Mouse (Mus musculus) hindbrain, embryonic 13.5 days (tissue): ENCODE measurements at regions not wholly inside any gene's neighbourhood (a gene's known extent, or its start where the extent isn't known, plus 50 kb on each side); places are given as distances from the start of the nearest gene placed in this dataset.

Source experiments
- ATAC-seq: fragments of 200-750 bp; cut with Nextera tagmentation; 2 replicates; pipeline ENCODE4 v1.8.0; 2017; ENCODE audit warnings: moderate TSS enrichment; ENCODE audit not compliant: low FRiP score
- H3K27ac ChIP-seq: fragments of 300-500 bp; sonication (generic); 2 replicates; pipeline ENCODE4 v1.5.1; 2015; ENCODE audit warnings: inconsistent platforms, mild to moderate bottlenecking, moderate library complexity
- H3K27me3 ChIP-seq: fragments of 300-500 bp; sonication (generic); 2 replicates; pipeline ENCODE4 v1.6.1; 2015; ENCODE audit warnings: mild to moderate bottlenecking, inconsistent platforms
- H3K36me3 ChIP-seq: fragments of 300-500 bp; sonication (generic); 2 replicates; pipeline ENCODE4 v1.6.1; 2015; ENCODE audit warnings: mild to moderate bottlenecking, inconsistent platforms
- H3K4me1 ChIP-seq: fragments of 300-500 bp; sonication (generic); replicated peaks from 2 replicates; pipeline ENCODE4 v1.6.1; 2015; ENCODE audit warnings: inconsistent platforms
- H3K4me2 ChIP-seq: fragments of 300-500 bp; sonication (generic); 2 replicates; pipeline ENCODE4 v1.6.1; 2015; ENCODE audit warnings: inconsistent platforms, mild to moderate bottlenecking, moderate library complexity
- H3K4me3 ChIP-seq: fragments of 300-500 bp; sonication (generic); 2 replicates; pipeline ENCODE4 v1.5.1; 2015; ENCODE audit warnings: mild to moderate bottlenecking, inconsistent platforms
- H3K9ac ChIP-seq: fragments of 300-500 bp; sonication (generic); 2 replicates; pipeline ENCODE4 v1.6.1; 2015; ENCODE audit warnings: mild to moderate bottlenecking, inconsistent platforms
- H3K9me3 ChIP-seq: fragments of 300-500 bp; sonication (generic); 2 replicates; pipeline ENCODE4 v1.6.1; 2016; ENCODE audit warnings: inconsistent platforms
- WGBS: fragments of 180-500 bp; shearing (Covaris S2); methylation state at CpG from one replicate; pipeline ENCODE4 v1.1.7; 2015; 5-methylcytosine and 5-hydroxymethylcytosine counted together

DNA sequence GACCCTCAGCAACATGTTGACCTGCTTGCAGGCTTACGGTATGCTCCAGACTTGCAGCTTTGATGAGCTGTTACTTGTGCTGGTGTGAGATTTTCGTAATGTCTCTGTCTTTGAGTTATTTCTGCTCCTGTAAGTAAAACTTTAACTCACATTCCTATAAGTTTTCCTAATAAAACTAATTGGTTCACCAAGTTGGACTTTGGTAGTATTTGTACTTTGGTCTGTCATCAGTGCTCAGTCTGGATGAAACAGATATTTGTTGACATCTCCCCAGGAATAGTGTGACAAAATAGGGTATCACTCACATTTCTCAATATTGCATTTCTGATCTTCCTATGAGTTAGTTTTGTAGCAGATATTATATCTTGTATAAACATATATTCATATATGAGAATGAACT, 313.3 kb downstream of the Zfp619 start:
- Histone ChIP-seq H3K27me3 (no peaks in the 10 kb centered on the region), H3K9me3 (no peaks in the 10 kb centered on the region), H3K4me2 (no peak overlapping the region), H3K4me1 (no peaks in the 10 kb centered on the region; the same call in 1 of the 2 replicates), H3K9ac (no peak overlapping the region), H3K4me3 (no peak overlapping the region), H3K36me3 (no peaks in the 10 kb centered on the region), H3K27ac (no peak overlapping the region)
- 85% methylated on average over 2 of the region's 2 CpGs for WGBS
- no peak for ATAC-seq

- ATAC-seq, result no peak
- Histone ChIP-seq H3K27me3 (no peaks in the 10 kb centered on the region), H3K9me3 (no peaks in the 10 kb centered on the region), H3K4me1 (no peaks in the 10 kb centered on the region), H3K4me2 (no peak overlapping the region), H3K9ac (no peak overlapping the region), H3K27ac (no peak overlapping the region), H3K36me3 (no peaks in the 10 kb centered on the region), H3K4me3 (no peak overlapping the region)
- WGBS, result 90% methylated on average over 3 of the region's 3 CpGs
Measured at GRCm38 (mm10) chr7:39841988-39842387, 324.4 kb downstream of the Zfp619 start.

GRCm38 (mm10) chr7:39847914-39848782, 330.6 kb downstream of the Zfp619 start:
- ATAC-seq, result peak; percentile 92
- Histone ChIP-seq H3K27me3 (no peaks in the 10 kb centered on the region), H3K4me1 (no peaks in the 10 kb centered on the region), H3K36me3 (no peaks in the 10 kb centered on the region), H3K4me2 (no peak overlapping the region), H3K27ac (no peak overlapping the region), H3K9ac (no peak overlapping the region), H3K9me3 (no peaks in the 10 kb centered on the region), H3K4me3 (no peak overlapping the region)
- WGBS, result 51% methylated on average over 7 of the region's 7 CpGs

GRCm38 (mm10) chr7:39857301-39857700, 339.7 kb downstream of the Zfp619 start:
- no peaks in the 10 kb centered on the region for H3K27me3 ChIP-seq
- no peak overlapping the region for H3K9ac ChIP-seq
- H3K27ac ChIP-seq, result no peak overlapping the region
- ATAC-seq, result no peak
- H3K36me3 ChIP-seq, result no peaks in the 10 kb centered on the region
- H3K9me3 ChIP-seq, result no peaks in the 10 kb centered on the region
- H3K4me3 ChIP-seq, result no peak overlapping the region
- H3K4me2 ChIP-seq, result no peak overlapping the region
- peaks cover 5% of the 10 kb centered on the region; the same call in 1 of the 2 replicates for H3K4me1 ChIP-seq
- 97% methylated on average over 2 of the region's 2 CpGs for WGBS

DNA sequence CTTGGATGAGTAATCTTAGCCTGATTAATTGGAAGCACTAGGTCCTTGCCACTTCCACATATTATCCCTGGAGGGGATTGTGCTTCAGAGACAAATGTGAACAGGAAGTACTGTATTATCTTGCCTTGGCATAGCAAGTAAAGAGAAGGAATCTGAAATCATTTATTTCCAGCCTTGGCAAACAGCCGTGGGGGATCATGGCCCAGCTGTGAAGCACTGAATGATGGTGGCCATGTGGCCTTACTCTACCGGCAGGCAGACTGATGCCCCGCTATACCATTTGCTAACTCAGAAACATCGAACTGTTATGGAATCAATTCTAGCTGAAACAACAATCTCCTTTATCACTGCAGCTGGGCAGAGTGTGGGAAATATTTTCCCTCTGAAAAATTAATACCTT, 345.3 kb downstream of the Zfp619 start:
- WGBS, result 61% methylated on average over 4 of the region's 4 CpGs
- Histone ChIP-seq H3K9me3 (no peaks in the 10 kb centered on the region), H3K27me3 (no peaks in the 10 kb centered on the region), H3K36me3 (no peaks in the 10 kb centered on the region), H3K9ac (no peak overlapping the region), H3K27ac (no peak overlapping the region), H3K4me2 (no peak overlapping the region), H3K4me3 (no peak overlapping the region), H3K4me1 (peaks cover 8% of the 10 kb centered on the region; the same call in 1 of the 2 replicates)
- ATAC-seq, result no peak

GRCm38 (mm10) chr7:39864130-39864529, 346.6 kb downstream of the Zfp619 start:
- H3K4me1 ChIP-seq, result peaks cover 10% of the 10 kb centered on the region; the same call in 1 of the 2 replicates
- no peak overlapping the region for H3K9ac ChIP-seq
- H3K4me2 ChIP-seq, result no peak overlapping the region
- H3K27me3 ChIP-seq, result no peaks in the 10 kb centered on the region
- no peaks in the 10 kb centered on the region for H3K36me3 ChIP-seq
- H3K4me3 ChIP-seq, result no peak overlapping the region
- WGBS, result 83% methylated on average over 3 of the region's 3 CpGs
- ATAC-seq, result no peak
- no peak overlapping the region for H3K27ac ChIP-seq
- H3K9me3 ChIP-seq, result no peaks in the 10 kb centered on the region

GRCm38 (mm10) chr7:39864781-39865180, 347.2 kb downstream of the Zfp619 start:
- 90% methylated on average over 3 of the region's 3 CpGs for WGBS
- Histone ChIP-seq H3K36me3 (no peaks in the 10 kb centered on the region), H3K9me3 (no peaks in the 10 kb centered on the region), H3K4me1 (peaks cover 10% of the 10 kb centered on the region; the same call in 1 of the 2 replicates), H3K27ac (no peak overlapping the region), H3K27me3 (no peaks in the 10 kb centered on the region), H3K4me3 (no peak overlapping the region), H3K4me2 (no peak overlapping the region), H3K9ac (no peak overlapping the region)
- no peak for ATAC-seq

GRCm38 (mm10) chr7:39866674-39867428, 349.3 kb downstream of the Zfp619 start:
- Histone ChIP-seq H3K4me1 (peaks cover 10% of the 10 kb centered on the region; the same call in 1 of the 2 replicates), H3K27ac (0 out of 2 replicates have a peak overlapping the region, but pooled peaks have one; percentile 13), H3K9me3 (no peaks in the 10 kb centered on the region), H3K36me3 (no peaks in the 10 kb centered on the region), H3K9ac (no peak overlapping the region), H3K4me3 (no peak overlapping the region), H3K27me3 (no peaks in the 10 kb centered on the region), H3K4me2 (no peak overlapping the region)
- no peak for ATAC-seq
- 66% methylated on average over 6 of the region's 6 CpGs for WGBS

DNA sequence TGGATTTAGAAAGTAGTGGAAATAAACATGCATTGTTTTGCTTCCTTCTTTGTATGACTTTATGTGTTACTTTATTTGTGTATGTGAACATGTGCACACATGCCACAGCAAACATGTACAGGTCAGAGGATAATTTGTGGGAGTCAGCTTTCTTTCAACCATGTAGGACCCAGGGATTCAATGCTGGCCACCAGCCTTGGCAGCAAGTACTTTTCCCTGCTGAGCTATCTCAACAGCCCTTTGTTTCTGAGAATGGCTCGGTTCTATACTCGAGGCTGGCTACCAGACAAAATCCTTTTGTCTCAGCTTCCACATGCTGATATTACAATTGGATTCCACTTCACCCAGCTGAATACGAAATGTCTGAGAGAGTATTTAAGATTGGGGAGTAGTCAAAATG, 349.9 kb downstream of the Zfp619 start:
- Histone ChIP-seq H3K27ac (0 out of 2 replicates have a peak overlapping the region, but pooled peaks have one; percentile 13), H3K9ac (no peak overlapping the region), H3K36me3 (no peaks in the 10 kb centered on the region), H3K4me1 (peaks cover 4% of the 10 kb centered on the region; the same call in 1 of the 2 replicates), H3K4me2 (no peak overlapping the region), H3K9me3 (no peaks in the 10 kb centered on the region), H3K27me3 (no peaks in the 10 kb centered on the region), H3K4me3 (no peak overlapping the region)
- peak; percentile 56; the same call in 1 of the 2 replicates for ATAC-seq
- 11% methylated on average over 3 of the region's 3 CpGs for WGBS

DNA sequence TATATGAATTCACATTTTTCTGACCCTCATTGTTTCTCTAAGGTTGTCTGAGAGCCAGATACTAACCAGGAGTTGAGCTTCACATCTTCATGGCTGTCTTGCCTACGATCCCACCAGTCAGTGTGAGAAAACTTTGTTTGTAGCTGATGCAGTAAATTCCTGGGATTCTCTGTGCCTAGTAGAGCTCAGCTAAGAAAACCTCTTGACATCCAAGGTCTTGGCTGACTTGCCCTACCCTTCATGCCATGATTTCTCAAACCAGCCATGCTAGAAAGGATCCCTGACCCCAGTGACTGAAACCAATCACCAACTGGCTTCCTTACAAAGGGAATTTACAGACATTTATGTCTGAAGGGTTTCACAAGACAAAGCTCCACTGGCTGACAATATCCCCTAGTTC, 364.5 kb downstream of the Zfp619 start:
- no peaks in the 10 kb centered on the region for H3K4me1 ChIP-seq
- H3K4me3 ChIP-seq, result no peak overlapping the region
- no peak overlapping the region for H3K9ac ChIP-seq
- H3K27me3 ChIP-seq, result no peaks in the 10 kb centered on the region
- H3K36me3 ChIP-seq, result no peaks in the 10 kb centered on the region
- no peak overlapping the region for H3K4me2 ChIP-seq
- no peaks in the 10 kb centered on the region for H3K9me3 ChIP-seq
- WGBS, result 87% methylated on average over 1 of the region's 1 CpGs
- H3K27ac ChIP-seq, result no peak overlapping the region
- ATAC-seq, result no peak

DNA sequence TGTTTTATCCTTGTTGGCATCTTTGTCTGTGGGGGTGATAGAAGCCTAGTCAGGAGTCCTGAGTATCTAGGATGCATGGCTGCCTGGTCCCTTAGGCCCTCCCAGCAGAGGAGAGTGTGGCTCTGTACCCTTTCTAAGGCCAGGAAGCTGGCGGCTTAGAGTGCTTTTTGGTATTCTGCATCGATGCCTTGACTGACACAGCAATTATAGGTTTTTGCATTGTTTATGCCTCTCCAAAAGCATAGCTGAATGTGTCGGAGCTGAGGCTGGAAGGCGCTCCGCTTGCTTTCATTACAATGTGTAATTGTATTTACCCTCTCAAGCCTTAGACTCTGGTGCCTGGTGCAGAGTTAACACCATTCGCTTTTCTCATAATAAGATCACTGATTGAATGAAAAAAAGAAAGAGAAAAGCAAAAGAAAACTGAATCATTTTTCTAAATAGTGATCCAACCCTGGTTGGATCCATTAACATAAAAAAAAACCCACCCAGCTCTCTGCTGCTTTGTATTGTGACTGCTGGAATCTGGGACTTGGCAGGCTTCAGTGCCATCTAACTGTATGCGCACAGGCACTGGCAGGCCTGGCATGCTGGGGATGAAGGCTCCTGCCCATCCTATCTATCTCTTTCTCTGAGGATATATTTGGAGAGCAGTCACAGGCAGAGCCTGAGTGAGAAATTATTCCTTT, 376.8 kb downstream of the Zfp619 start:
- H3K4me2 ChIP-seq, result no peak overlapping the region
- H3K9ac ChIP-seq, result no peak overlapping the region
- WGBS, result 36% methylated on average over 7 of the region's 7 CpGs
- no peaks in the 10 kb centered on the region for H3K27me3 ChIP-seq
- H3K4me3 ChIP-seq, result no peak overlapping the region
- H3K9me3 ChIP-seq, result no peaks in the 10 kb centered on the region
- H3K27ac ChIP-seq, result peak overlapping the region; percentile 42; the same call in 1 of the 2 replicates
- H3K36me3 ChIP-seq, result no peaks in the 10 kb centered on the region
- peak; percentile 59; the same call in 1 of the 2 replicates for ATAC-seq
- no peaks in the 10 kb centered on the region for H3K4me1 ChIP-seq

DNA sequence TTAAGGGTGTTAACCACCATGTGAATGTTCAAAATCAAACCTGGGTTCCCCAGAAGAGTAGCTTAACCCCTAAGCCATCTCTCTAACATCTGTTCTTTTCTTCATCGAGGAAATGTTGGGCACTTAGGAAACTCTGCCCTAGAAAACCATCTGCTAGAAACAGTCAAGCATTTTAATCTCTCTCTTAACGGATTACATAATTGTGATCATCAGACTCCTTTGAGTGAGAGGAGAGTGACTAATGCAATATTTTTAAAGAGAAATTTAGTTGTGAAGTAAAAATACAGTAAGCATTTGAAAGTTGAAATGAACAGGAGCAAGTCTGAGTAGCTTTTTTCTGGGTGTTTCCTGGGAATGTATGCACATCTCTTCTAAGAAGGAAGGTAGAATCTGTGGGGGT, 379.4 kb downstream of the Zfp619 start:
- Histone ChIP-seq H3K9me3 (no peaks in the 10 kb centered on the region), H3K4me2 (no peak overlapping the region), H3K4me1 (no peaks in the 10 kb centered on the region), H3K9ac (no peak overlapping the region), H3K27me3 (no peaks in the 10 kb centered on the region), H3K27ac (no peak overlapping the region), H3K36me3 (no peaks in the 10 kb centered on the region), H3K4me3 (no peak overlapping the region)
- ATAC-seq, result no peak
- WGBS, result 83% methylated on average over 2 of the region's 2 CpGs
